8 mouse cellular contexts compared by ENCODE assay signal in the genomic region with DNA sequence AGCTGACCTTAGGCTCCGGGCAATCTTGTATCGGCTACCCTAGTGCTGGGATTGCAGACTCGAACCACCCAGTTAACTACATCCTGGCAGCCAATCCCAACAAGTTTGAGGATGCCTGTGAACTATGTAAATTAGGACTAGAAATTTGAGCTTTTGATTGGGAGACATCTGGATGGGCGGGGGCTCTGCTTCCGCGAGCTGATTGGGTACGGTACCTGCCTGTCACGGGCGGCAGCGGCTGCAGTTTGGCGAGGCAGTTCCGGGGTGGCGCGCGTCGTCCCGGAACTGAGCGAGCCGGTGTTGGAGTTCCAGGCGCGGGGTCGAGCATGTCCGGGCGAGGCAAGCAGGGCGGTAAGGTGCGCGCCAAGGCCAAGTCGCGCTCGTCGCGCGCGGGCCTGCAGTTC. TPM values are rescaled to one million over a fixed set of nuclear protein-coding genes. Genes with fewer than 3 reads are reported as not detected.
DNase-seq lines count a peak whose midpoint lies in the region; ATAC-seq and TF ChIP-seq lines count a peak whose summit lies in the region.

A gene (plus strand): TSS at position 231 of the 404 bp plus-strand sequence.

- H3K9ac ChIP-seq in embryonic facial prominence, embryonic 15.5 days = peak within 1 kb of the TSS; percentile 58
- H3K9ac ChIP-seq in limb, embryonic 14.5 days (ENCODE audit: low read depth, low read length, severe bottlenecking) = peak within 1 kb of the TSS; percentile 57
- H3K9ac ChIP-seq in midbrain, postnatal 0 days (replicated peaks; ENCODE audit: low read length, poor library complexity, severe bottlenecking) = peak within 1 kb of the TSS; percentile 71

- ATAC-seq in embryonic facial prominence, embryonic 15.5 days (ENCODE audit: insufficient number of reproducible peaks, low FRiP score, low TSS enrichment, low read depth) = peak; percentile 87
- ATAC-seq in limb, embryonic 14.5 days (ENCODE audit: low FRiP score, low read depth) = peak; percentile 89
- peak; percentile 90 for ATAC-seq in midbrain, postnatal 0 days (ENCODE audit: low FRiP score)

- H3K27me3 ChIP-seq in embryonic facial prominence, embryonic 15.5 days = no peaks in the 10 kb centered on the region
- no peaks in the 10 kb centered on the region for H3K27me3 ChIP-seq in limb, embryonic 14.5 days (ENCODE audit: control insufficient read depth, insufficient read depth, low read length)
- H3K27me3 ChIP-seq in midbrain, postnatal 0 days (ENCODE audit: insufficient read depth, low read length) = no peaks in the 10 kb centered on the region

- H3K4me2 ChIP-seq in embryonic facial prominence, embryonic 15.5 days (replicated peaks) = peak within 1 kb of the TSS; percentile 95
- peak within 1 kb of the TSS; percentile 72 for H3K4me2 ChIP-seq in limb, embryonic 14.5 days (replicated peaks; ENCODE audit: low read depth, low read length, severe bottlenecking)
- H3K4me2 ChIP-seq in midbrain, postnatal 0 days (ENCODE audit: low read depth, low read length, poor library complexity, severe bottlenecking) = peak within 1 kb of the TSS; percentile 93

- H3K36me3 ChIP-seq in embryonic facial prominence, embryonic 15.5 days = peaks cover 9% of the 10 kb centered on the region
- H3K36me3 ChIP-seq in limb, embryonic 14.5 days (ENCODE audit: control insufficient read depth, insufficient read depth, low read length) = peaks cover 12% of the 10 kb centered on the region
- H3K36me3 ChIP-seq in midbrain, postnatal 0 days (ENCODE audit: insufficient read depth, low read length) = peaks cover 11% of the 10 kb centered on the region; the same call in 1 of the 2 replicates

- peak; percentile 98 for DNase-seq in 416B (ENCODE audit: low read depth)
- DNase-seq in heart, adult 8-10 months (ENCODE audit: low spot score) = peak; percentile 99
- peak; percentile 99 for DNase-seq in kidney, adult 9 months
- DNase-seq in limb, embryonic 14.5 days (ENCODE audit: low spot score) = peak; percentile 93
- DNase-seq in midbrain, postnatal 0 days (ENCODE audit: low spot score) = peak; percentile 96
- DNase-seq in spleen, postnatal 14 days (ENCODE audit: low spot score in 2 of 2) = peak; percentile 97 to 98

- peaks cover 2% of the 10 kb centered on the region; the same call in 1 of the 2 replicates for H3K4me1 ChIP-seq in bone marrow, adult 2 months (ENCODE audit: control insufficient read depth, insufficient read depth, low read length)
- peaks cover 35% of the 10 kb centered on the region for H3K4me1 ChIP-seq in embryonic facial prominence, embryonic 15.5 days
- H3K4me1 ChIP-seq in limb, embryonic 14.5 days (ENCODE audit: control insufficient read depth, insufficient read depth, low read length) = peaks cover 18% of the 10 kb centered on the region
- peaks cover 12% of the 10 kb centered on the region for H3K4me1 ChIP-seq in midbrain, postnatal 0 days (ENCODE audit: insufficient read depth, low read length)

- TF ChIP-seq CTCF in bone marrow, adult 2 months (IDR thresholded peaks at IDR 0.05; ENCODE audit: control insufficient read depth, insufficient read depth, low read length) = no peak
- TF ChIP-seq CTCF in midbrain, postnatal 0 days (IDR thresholded peaks at IDR 0.05) = no peak

- H3K9me3 ChIP-seq in embryonic facial prominence, embryonic 15.5 days (replicated peaks) = no peaks in the 10 kb centered on the region
- H3K9me3 ChIP-seq in limb, embryonic 14.5 days (ENCODE audit: control insufficient read depth, low read length) = no peaks in the 10 kb centered on the region
- no peaks in the 10 kb centered on the region for H3K9me3 ChIP-seq in midbrain, postnatal 0 days (ENCODE audit: low read length)

- peak within 1 kb of the TSS; percentile 94 for H3K27ac ChIP-seq in bone marrow, adult 2 months (ENCODE audit: control insufficient read depth, insufficient read depth, low read depth, low read length, poor library complexity)
- peak within 1 kb of the TSS; percentile 88 for H3K27ac ChIP-seq in embryonic facial prominence, embryonic 15.5 days (replicated peaks)
- peak within 1 kb of the TSS; percentile 21 for H3K27ac ChIP-seq in limb, embryonic 14.5 days (replicated peaks; ENCODE audit: low read depth, low read length)
- H3K27ac ChIP-seq in midbrain, postnatal 0 days (ENCODE audit: low read depth, low read length) = peak within 1 kb of the TSS; percentile 33; the same call in 1 of the 2 replicates

- peak; percentile 91 for TF ChIP-seq POLR2A in bone marrow, adult 2 months (IDR thresholded peaks at IDR 0.05; ENCODE audit: borderline replicate concordance, control insufficient read depth, low read depth, low read length)
- TF ChIP-seq POLR2A in limb, embryonic 14.5 days (IDR thresholded peaks at IDR 0.05; ENCODE audit: borderline replicate concordance, extremely low read depth, insufficient read depth, insufficient read length) = no peak

- peak within 1 kb of the TSS; percentile 79 for H3K4me3 ChIP-seq in bone marrow, adult 2 months (replicated peaks; ENCODE audit: control insufficient read depth, low read depth, low read length)
- peak within 1 kb of the TSS; percentile 97 for H3K4me3 ChIP-seq in embryonic facial prominence, embryonic 15.5 days (replicated peaks)
- peak within 1 kb of the TSS; percentile 73 for H3K4me3 ChIP-seq in limb, embryonic 14.5 days (replicated peaks; ENCODE audit: low read length)
- H3K4me3 ChIP-seq in midbrain, postnatal 0 days (ENCODE audit: low read depth, low read length) = peak within 1 kb of the TSS; percentile 62

- WGBS in bone marrow, adult 2 months = under 1% methylated on average over 34 of the region's 34 CpGs
- WGBS in embryonic facial prominence, embryonic 15.5 days = under 1% methylated on average over 34 of the region's 34 CpGs
- under 1% methylated on average over 33 of the region's 34 CpGs for WGBS in limb, embryonic 14.5 days
- WGBS in midbrain, postnatal 0 days = under 1% methylated on average over 34 of the region's 34 CpGs

RNA-seq across cellular contexts. Expression of the gene that starts here (rescaled TPM):
- polyA plus RNA-seq in bone marrow, adult 2 months (2011; ENCODE audit: insufficient read depth, insufficient read length, low replicate concordance, missing spikeins) = 65.5 and 78.9 TPM in 2 replicates
- 151 and 155 TPM in 2 replicates for polyA plus RNA-seq in embryonic facial prominence, embryonic 15.5 days (2015; fragmentation: Nextera tagmentation; extraction: Ambion mirVana)
- 10 to 100 TPM; 20.6 to 35.7 (median 31.6) TPM for total RNA-seq in heart, adult 8-10 months (2022)
- 82.9 and 88.8 TPM in 2 replicates for polyA plus RNA-seq in limb, embryonic 14.5 days (2012; rRNA removed)
- 105 and 114 TPM in 2 replicates for polyA plus RNA-seq in limb, embryonic 14.5 days (2014; fragmentation: Nextera tagmentation; extraction: Ambion mirVana)
- 19.0 and 25.9 TPM in 2 replicates for total RNA-seq in midbrain, postnatal 0 days (2014; rRNA removed)
- polyA plus RNA-seq in midbrain, postnatal 0 days (2015; fragmentation: Nextera tagmentation; extraction: Ambion mirVana) = 98.8 and 114 TPM in 2 replicates

Comparison
In these comparisons a context has a peak if more than half of its experiments do, and no peak if none do; other contexts are left out.
1. Peak in every context shown above with its lines: DNase-seq, ATAC-seq, H3K4me3 ChIP-seq and H3K27ac ChIP-seq.
2. H3K27ac ChIP-seq: peak in every context shown above with its lines; median percentile 94 in bone marrow, adult 2 months; 88 in embryonic facial prominence, embryonic 15.5 days; 33 in midbrain, postnatal 0 days; 21 in limb, embryonic 14.5 days.